Mouse (Mus musculus): ENCODE measurements at regions not wholly inside any gene's neighbourhood (a gene's known extent, or its start where the extent isn't known, plus 50 kb on each side); places are given as distances from the start of the nearest gene placed in this dataset.
A peak's percentile ranks its signal among the peaks of the same experiment; 100 is the strongest.
"Not testable (repeated sequence)": the region's sequence is repeated elsewhere in the genome, so short reads cannot be mapped to it uniquely, and the experiment has no call there.

GRCm38 (mm10) chr13:42000966-42001365 is 50.9 kb upstream of the Hivep1 start:
- intact Hi-C loops (cut with DNase I) = no loop called here
- DNase-seq = no peak

- intact Hi-C loops (cut with DNase I) = no loop called here
- peak; percentile 8 to 13 for DNase-seq
Measured at GRCm38 (mm10) chr13:41997883-41998282, 53.9 kb upstream of the Hivep1 start.

GRCm38 (mm10) chr13:41994126-41994525 is 57.7 kb upstream of the Hivep1 start:
- DNase-seq = peak in 1 of 2 experiments; percentile 5
- intact Hi-C loops (cut with DNase I) = no loop called here

- intact Hi-C loops (cut with DNase I) = no loop called here
- no peak for DNase-seq
Measured at GRCm38 (mm10) chr13:41975918-41976317, 75.9 kb upstream of the Hivep1 start.

GRCm38 (mm10) chr13:41962915-41963314 is 88.9 kb upstream of the Hivep1 start:
- intact Hi-C loops (cut with DNase I) = no loop called here
- no peak for DNase-seq

GRCm38 (mm10) chr13:41960960-41961359 is 90.9 kb upstream of the Hivep1 start:
- intact Hi-C loops (cut with DNase I); DNase-seq: not testable (repeated sequence)

- DNase-seq = peak; percentile 59 to 60
- intact Hi-C loops (cut with DNase I) = no loop called here
Measured at GRCm38 (mm10) chr13:41957932-41958331, 93.9 kb upstream of the Hivep1 start.

- DNase-seq = no peak
- intact Hi-C loops (cut with DNase I) = no loop called here
Measured at GRCm38 (mm10) chr13:41955884-41956283, 95.9 kb upstream of the Hivep1 start.

GRCm38 (mm10) chr13:41955198-41955597 is 96.6 kb upstream of the Hivep1 start:
- intact Hi-C loops (cut with DNase I) = no loop called here
- DNase-seq = no peak

- intact Hi-C loops (cut with DNase I) = no loop called here
- peak; percentile 35 to 42 for DNase-seq
Measured at GRCm38 (mm10) chr13:41952453-41952852, 99.4 kb upstream of the Hivep1 start.

- intact Hi-C loops (cut with DNase I) = no loop called here
- no peak for DNase-seq
Measured at GRCm38 (mm10) chr13:41948241-41948640, 100.8 kb upstream of the Adtrp start.

GRCm38 (mm10) chr13:41932313-41933100 is 85.0 kb upstream of the Adtrp start:
- intact Hi-C loops (cut with DNase I) = no loop called here

GRCm38 (mm10) chr13:41929768-41930167 is 82.3 kb upstream of the Adtrp start:
- DNase-seq = no peak
- intact Hi-C loops (cut with DNase I) = no loop called here

More at GRCm38 (mm10) chr13:41932313-41933100, 85.0 kb upstream of the Adtrp start:
- no peak for DNase-seq

GRCm38 (mm10) chr13:41925851-41926250 is 78.4 kb upstream of the Adtrp start:
- intact Hi-C loops (cut with DNase I); DNase-seq: not testable (repeated sequence)

GRCm38 (mm10) chr13:41925211-41925610 is 77.7 kb upstream of the Adtrp start:
- intact Hi-C loops (cut with DNase I) = no loop called here
- DNase-seq = no peak

- DNase-seq = no peak
- intact Hi-C loops (cut with DNase I) = no loop called here
Measured at GRCm38 (mm10) chr13:41921178-41921577, 73.7 kb upstream of the Adtrp start.

- intact Hi-C loops (cut with DNase I) = no loop called here
- no peak for DNase-seq
Measured at GRCm38 (mm10) chr13:41918525-41918924, 71.0 kb upstream of the Adtrp start.

- intact Hi-C loops (cut with DNase I); DNase-seq: not testable (repeated sequence)
Measured at GRCm38 (mm10) chr13:41915816-41916215, 68.3 kb upstream of the Adtrp start.

GRCm38 (mm10) chr13:41910736-41911135 is 63.3 kb upstream of the Adtrp start:
- peak; percentile 32 to 42 for DNase-seq

GRCm38 (mm10) chr13:41910236-41910635 is 62.8 kb upstream of the Adtrp start:
- DNase-seq = peak; percentile 67 to 71
- intact Hi-C loops (cut with DNase I) = no loop called here

More at GRCm38 (mm10) chr13:41910736-41911135, 63.3 kb upstream of the Adtrp start:
- intact Hi-C loops (cut with DNase I) = no loop called here

GRCm38 (mm10) chr13:41907027-41907426 is 59.5 kb upstream of the Adtrp start:
- intact Hi-C loops (cut with DNase I) = no loop called here
- DNase-seq = no peak

- intact Hi-C loops (cut with DNase I) = no loop called here
Measured at GRCm38 (mm10) chr13:41903286-41903685, 55.8 kb upstream of the Adtrp start.

More at GRCm38 (mm10) chr13:41903286-41903685, 55.8 kb upstream of the Adtrp start:
- no peak for DNase-seq
